Mouse (Mus musculus): ENCODE data around the gene Cerkl.

Gene Cerkl

DNA sequence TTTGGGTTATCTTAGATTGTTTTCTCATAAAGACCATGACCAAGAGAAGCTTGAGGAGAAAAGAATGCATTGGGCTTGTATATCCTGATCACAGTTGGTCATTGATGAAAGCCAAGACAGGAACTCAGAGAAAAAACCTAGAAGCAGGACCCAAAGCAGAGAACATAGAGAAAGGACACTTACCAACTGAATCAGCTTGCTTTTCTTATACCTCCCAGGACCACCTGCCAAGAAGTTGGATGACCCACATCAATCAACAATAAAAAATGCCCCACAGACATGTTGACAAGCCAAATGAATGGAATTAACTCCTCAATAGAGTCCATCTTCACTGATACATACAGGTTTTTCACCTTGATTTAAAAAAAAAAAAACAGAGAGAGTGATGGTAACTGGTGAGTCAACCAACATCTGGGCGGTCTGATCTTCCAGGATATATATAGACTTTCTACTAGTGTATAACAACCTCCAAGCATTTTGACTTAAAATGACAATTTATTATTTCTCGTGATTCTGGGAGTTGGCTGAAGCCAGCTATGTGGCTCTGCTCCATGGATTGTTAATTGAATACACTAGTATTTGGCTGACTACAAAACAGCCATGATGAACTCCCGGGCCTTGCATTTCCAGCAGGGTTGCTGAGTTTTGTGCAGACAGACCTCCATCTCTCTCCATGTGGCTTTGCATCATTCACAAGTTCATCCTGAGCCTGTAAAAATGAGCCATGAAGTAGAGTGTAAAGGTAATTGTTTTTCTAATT, 12.5 kb downstream of the Cerkl start:
- no peak for DNase-seq (ENCODE audit: extremely low spot score, low read depth, low spot score)

DNA sequence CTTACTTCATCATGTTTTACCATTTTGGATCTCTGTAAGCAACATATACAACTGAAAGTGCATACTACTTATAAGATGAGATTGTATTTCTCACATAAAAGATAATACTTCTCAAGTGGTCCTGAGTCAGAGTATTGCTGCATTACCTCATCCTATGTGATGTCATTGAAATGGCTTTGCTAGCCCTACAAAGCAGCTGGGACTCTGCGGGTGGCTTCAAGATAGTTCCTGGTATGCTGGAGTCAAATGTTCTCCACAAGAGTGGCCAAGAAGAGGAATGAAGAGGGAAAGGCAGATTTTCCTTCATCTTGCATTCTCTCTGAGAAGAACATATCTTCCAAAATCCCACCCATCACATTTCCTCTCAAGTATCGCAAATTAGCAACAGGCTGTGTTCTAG, 13.2 kb downstream of the Cerkl start:
- no peak for DNase-seq (ENCODE audit: extremely low spot score, low read depth, low spot score)

DNA sequence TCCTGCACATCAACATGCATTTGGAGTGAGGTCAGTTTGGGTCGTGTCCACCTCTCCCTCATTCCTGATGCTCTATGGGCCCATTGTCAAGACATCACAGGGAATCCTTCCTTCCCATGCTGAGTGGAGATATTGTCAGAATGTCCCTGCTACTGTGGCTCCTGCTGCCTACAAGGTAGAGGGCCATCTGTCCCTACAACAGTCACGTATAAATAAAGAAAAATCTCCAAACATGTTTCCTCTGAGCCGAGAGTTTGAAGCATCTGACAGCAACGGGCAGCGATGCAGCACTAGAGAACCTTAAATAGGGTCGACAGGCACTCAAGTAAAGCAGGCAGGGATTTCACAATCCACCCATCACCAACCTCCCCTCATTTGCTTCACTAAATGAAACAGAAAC, 13.7 kb downstream of the Cerkl start:
- no peak for DNase-seq (ENCODE audit: extremely low spot score, low read depth, low spot score)

DNA sequence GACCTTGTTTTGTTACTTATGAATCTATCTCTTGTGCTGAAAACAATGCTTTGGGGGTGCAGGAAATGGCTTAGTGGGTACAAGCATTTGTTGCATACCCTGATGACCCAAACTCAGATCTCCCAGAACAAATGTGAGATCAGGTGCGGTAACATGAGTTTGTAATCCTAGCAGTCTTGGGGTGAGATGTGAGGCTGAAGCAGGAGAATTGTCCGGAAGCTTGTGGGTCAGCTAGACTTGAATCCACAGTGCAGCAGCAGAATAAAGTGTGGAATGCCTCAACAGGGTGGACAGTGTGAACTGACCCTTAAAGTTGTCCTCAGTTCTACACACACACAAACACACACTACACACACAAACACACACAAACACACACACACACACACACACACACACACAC, 14.4 kb downstream of the Cerkl start:
- no peak for DNase-seq (ENCODE audit: extremely low spot score, low read depth, low spot score)

DNA sequence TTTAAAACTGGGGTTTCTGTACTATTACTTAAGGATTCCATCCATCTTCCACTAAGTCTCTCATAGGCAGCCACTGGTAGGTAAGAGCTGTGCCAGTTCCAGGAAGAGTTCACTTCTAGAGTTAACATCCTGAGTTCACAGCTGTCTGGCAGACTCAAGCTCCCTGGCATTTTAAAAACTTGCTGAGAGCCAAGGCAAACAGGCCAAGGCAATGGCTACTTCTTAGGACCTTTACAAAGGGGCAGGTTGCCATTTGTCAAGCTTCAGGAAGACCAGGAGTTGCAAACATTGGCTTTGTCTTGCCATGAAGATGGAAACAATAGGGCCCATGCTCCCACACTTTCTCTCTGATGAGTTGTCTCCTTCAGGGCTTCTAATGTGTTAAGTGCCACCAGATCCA, 26.5 kb downstream of the Cerkl start:
- no peak for DNase-seq (ENCODE audit: extremely low spot score, low read depth, low spot score)

DNA sequence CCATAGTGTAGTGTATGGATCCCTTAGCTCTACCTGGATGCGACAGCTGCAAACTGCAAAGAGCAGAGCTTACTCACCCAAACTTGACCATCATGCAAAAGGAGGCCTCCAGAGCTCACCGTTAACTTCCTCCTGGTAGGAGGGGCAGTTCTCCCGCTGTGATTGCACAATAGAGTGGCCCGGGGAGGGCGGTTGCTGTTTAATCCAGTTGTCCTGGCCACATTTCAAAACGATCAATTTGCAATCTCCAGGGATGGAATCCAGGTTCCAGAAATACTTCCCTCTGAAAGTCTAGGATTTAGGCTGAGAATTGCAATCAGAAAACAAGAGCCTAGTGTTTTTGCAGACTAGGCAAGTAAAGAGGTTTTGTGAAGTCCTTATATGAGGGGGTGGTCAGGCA, 26.9 kb downstream of the Cerkl start:
- DNase-seq (ENCODE audit: extremely low spot score, low read depth, low spot score) = no peak

DNA sequence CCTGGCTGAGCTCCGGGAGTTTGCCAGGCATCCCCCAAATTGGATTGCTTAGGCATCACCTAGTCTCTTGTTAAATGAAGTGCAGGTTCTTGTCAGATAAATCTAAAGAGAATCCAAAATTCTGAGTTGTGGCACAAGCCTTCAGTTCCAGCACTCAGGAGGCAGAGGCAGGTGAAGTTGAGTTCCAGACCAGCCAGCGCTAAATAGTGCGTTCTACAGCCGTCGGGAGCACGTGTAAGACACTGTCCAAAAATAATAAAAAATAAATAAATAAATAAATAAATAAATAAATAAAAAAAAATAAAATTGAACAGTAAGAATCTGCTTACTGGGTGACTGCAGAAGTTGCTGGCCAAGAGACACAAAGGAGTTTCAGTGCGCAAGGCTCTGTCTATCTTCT, 27.5 kb downstream of the Cerkl start:
- no peak for DNase-seq (ENCODE audit: extremely low spot score, low read depth, low spot score)

DNA sequence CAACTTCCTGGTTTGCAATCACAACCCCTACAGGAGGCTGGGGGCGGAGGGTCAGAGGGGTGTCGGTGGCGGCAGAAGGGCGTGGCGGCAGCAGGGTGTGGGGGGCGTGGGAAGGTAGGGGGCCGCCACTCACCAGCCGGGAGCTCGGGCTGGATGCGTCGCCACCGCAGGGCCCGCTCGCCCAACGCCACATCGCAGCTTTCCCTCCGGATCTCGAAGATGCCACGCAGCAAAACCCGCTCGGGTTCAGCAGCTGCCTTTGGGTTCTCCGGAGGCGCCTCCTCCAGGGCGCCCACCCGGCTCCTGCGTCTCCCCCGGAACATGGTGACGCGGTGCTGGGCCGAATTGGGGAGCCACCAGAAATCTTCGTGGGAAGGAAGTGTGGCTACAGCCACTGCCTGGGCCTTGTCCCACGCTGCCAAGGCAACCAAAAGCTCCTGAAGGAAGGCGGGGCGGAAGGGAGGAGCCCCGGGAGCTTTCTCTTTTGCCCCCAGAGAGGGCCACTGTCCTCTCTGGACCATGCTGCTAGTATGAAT, 27.9 kb downstream of the Cerkl start:
- no peak for DNase-seq (ENCODE audit: extremely low spot score, low read depth, low spot score)

DNA sequence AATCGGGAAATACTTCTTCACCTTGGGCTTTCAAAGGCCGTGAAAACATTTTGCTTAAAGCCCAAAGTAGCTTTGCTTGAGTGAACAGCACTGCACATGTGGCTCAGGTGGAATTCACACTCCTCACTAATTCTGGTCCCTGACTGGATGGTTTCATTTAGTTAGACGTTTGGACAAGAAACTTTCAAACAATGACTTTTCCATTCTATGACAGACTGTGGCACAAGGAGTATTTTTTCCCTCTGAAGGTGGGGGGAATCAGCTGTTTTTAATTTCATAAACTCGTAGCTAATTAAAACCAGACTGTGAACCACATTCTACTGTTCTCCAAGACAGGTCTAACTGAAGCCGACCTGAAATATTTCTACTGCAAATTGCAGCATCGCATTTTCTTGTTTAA, 28.6 kb downstream of the Cerkl start:
- peak; percentile 77 for DNase-seq (ENCODE audit: extremely low spot score, low read depth, low spot score)

DNA sequence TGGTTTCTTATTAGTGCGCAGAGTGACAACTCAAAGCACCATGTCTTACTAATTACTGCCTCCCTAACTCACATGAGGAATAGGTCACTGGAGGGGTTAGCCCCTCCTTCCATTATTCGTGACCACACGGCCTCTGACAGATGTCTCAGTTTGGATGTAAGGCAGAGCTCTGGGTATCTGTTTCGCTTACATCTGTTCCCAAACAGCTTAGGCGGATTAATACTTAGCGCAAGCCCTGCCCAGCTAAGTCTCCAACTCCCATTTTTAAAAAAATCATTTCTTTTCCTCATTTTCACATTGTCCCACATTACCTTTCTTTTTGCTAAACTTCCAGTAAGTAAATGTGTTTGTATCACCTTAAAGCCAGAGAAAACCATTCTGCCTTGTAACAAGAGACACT, 34.9 kb downstream of the Cerkl start:
- no peak for DNase-seq (ENCODE audit: extremely low spot score, low read depth, low spot score)

DNA sequence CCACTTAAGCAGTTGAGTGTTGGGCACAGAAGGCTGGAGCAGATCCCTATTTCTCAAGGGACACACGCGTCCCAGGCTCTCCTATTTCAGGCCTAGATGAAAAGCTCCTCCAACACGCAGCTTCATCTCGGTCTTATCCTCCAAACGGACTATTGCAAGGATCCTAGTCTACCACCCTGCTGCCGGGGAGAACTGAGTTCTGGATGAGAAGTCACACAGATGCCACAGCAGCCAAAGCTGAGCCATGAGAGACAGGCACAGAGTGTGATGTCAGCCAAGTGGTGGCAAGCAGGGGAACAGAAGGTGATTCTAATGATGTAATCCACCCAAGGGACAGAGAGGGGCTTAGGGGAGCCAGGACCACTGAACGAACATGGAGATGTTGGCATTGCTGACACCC, 42.1 kb downstream of the Cerkl start:
- DNase-seq (ENCODE audit: extremely low spot score, low read depth, low spot score) = no peak

DNA sequence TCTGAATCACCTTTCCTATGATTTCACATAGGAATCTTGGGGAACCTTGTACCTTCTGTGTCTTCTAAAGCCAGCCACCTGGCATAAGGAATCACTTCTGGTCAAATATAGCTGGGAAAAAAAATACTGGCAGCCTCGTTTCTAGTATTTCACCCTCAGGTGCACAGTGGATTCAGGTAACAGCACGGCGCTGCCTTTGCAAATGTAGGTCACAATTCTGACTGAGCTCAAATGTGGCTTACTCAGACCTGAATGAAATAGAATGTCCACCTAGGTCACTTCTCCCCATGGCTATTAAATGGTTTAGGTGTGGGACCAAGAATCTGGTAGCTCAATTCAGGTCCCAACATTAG, 45.7 kb downstream of the Cerkl start:
- DNase-seq (ENCODE audit: extremely low spot score, low read depth, low spot score) = no peak

DNA sequence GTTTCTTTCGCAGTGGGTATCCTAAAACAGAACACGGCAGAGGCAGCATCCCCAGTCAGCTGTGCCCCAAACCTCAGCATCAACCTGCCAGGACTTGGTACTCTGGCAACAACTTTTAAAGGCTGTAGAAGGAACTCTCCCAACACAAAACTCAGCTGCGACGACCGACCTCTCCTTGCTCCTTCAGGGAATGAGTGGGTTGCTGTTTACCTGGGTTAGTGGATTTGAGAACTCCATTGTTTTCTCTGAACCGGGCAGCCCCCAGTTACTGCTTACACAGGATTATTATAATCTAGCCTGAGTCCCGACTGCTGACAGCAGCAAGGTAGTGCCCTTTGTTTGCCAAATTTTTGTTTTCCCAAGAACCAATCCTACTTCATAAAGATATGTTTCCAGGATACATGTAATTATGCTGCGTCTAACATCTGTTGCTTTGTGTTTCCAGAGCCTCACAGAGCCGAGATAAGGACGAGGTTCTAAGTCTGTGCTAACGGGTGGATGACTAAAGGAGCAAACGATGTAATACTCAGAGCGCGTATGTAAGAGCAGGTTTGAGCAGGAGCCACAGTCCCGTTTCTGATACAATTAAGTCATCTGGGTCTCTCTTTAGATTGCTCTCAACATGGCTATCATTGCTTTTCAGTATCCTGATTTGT, 46.2 kb downstream of the Cerkl start:
- no peak for DNase-seq (ENCODE audit: extremely low spot score, low read depth, low spot score)

DNA sequence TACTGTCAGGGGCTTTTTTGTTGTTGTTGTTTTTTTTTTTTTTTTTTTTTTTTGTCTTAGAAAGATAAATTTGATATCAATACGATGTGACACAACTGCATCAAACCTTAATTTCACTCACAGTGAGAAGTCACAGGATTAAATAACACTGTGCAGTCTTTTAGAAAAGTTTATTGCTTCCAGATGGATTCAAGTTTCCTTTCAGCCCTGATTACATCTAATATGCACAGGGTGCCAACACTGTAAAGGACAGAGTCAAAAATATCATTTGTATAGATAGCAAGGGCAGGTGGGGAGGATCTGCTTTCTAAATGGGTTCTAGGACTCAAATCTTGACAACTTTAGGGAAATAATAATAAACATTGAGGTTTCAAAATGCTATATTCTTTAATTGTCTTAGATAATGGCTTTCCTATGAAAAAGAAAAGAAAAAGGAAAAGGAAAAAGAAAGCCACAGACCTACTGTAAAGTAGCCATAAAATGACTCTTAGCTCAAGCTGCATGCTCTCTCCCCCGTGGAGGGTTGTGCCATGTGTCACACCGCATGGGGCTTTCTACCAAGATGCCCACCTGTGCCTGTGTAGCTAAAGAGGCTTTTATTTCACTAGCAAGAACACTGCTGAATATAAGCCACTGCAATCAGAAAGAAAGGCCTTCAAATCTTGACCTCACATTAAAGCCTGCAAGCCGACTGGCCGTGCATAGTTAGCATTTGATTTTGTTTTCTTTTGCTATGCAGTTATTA, 50.8 kb downstream of the Cerkl start:
- no peak for DNase-seq (ENCODE audit: extremely low spot score, low read depth, low spot score)

DNA sequence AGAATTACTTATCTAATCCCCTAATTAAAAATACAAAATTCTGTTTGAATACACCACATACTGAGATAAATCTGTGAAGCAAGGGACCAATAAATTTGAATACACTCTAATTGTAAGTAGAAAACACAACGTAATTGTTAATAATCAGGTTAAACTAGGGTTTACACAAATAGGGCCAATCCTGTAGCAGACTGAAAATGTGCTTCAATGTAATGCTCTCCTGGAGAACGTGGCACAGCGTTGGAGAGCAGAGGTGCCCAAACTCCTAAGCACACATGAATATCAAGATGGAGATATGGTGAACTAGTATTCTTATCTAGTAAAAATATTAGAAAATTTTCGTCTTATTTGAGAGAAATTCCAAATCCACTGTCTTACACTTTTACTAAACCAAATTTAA, 56.5 kb downstream of the Cerkl start:
- DNase-seq (ENCODE audit: extremely low spot score, low read depth, low spot score) = no peak

DNA sequence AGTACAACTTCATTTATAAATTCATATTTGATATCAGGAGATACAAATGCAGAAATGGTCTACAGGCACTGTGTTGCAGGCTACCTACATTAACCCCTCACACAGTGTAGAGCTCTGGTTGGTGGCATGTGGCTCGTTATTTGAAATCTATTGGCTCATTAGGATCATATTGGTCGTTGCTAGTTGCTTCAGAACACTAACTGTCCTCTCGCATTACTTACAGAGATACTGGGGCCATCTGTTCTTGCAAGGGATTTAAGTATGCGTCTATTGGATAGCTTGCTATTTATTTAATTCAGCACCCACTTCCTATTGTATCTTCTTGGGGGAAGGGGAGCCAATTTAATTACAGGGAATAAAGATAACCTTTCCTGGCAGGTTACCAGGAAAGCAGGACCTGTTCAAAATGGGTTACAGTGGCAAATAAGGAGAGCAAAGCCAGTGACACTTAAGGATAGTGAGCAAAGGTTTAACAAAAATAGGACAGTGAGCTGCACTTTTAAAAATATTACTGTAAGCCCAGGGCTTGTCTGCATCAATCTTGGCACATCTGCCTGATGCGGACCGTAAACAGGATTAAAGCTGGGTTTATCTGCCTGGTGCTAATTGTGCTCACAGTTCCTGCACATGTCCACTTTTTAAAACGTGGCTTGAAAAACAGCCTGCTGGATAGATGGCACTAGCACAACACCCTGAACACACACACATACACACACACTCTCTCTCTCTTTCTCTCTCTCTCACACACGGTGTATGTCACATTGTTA, 57.2 kb downstream of the Cerkl start:
- DNase-seq (ENCODE audit: extremely low spot score, low read depth, low spot score) = no peak

DNA sequence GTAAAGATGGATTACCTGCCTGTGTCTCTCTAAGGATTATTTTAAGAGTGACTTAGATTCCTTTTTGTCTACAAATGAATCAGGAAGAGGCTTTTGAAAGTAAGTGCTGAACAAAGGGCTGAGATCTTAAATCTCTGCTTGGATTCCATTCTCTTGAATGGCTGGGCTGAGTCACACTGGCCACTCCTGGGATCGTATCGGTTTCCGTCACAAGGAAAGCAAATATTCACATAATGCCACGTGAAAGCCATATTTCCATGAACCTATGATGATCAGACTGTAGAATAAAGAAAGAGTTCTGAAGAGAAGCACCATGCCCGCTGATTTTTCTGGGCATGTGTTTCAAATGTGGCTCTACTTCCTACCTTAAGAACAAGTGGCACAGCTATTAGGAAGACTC, 57.8 kb downstream of the Cerkl start:
- DNase-seq (ENCODE audit: extremely low spot score, low read depth, low spot score) = no peak

DNA sequence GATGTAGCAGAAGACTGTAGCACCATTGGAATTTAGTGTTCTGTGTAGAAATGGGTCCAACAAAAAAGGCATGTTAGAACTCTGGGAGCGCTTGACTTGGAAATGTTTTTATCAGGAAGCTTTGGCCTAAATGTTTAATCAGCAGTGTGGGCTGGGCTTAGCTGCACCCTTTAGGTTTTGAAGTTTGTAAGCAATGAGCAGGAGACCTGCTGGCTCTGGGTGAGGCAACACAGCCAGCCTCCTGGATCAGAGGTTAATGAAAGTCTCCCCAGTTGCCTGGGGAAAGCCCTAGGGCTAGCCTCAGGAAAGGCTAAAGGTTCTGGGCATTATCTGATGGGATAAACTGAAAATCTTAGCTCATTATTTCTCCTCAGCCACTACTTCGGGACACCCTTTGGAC, 58.2 kb downstream of the Cerkl start:
- no peak for DNase-seq (ENCODE audit: extremely low spot score, low read depth, low spot score)

DNA sequence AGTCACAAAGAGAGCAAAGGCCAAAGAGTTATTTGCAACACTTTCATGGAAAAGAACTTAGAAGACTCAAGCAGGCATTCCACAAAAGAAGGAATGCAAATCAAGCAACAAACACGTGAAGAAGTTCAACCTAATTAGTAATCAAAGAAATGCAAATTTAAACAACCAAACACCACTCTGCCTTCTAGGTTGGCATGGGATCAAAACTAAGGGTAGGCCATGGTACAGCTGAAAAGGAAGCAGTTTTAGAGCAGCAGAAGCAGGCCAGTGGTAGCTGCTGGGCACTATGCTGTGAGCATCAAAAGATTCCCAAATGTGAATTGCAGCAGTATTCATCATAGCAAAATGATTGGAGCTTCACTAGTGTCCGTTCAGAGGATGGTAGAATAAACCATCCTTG, 59.5 kb downstream of the Cerkl start:
- DNase-seq (ENCODE audit: extremely low spot score, low read depth, low spot score) = no peak

DNA sequence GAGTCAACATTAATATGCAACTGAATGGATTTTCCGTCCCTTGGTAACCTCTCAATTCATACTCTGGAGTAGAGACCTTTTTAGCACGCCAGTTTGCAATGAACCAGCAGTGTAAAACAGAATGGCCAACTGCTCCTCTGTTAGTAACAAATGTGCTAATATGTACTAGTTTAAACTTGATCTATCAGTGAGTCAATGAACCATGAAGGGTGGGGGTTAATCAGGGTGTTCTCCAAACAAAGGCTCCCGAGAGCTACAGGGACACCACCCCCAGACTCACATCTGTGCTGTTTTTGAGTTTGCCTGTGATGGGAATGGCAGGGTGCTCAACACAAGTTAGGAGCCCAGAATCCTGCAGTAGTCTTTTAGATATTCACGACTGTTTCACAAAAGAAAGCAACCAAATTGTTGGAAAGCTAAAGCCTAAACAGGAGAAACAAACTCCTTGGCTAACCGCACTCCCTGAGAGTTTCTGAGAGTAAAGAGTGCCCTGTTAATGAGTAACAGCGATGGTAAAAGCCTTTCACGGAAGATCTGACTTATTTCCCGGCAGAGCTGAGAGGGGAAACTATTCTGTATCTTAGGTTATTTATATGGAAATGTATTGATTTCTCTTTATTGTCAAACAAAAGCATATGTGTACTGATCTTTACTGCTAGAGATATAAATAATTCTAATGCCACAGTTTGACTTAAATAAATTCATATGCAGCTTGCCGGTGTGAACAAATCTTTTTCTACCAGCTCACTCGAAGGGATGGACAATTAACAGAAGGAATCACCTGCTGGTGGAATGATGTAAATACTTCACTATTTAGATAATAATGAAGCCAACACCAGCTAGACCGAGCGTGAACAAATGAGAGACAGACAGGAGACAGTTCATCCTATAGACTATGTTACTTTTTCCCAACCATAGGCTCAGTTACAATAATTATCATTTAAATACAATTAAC, 77.2 kb downstream of the Cerkl start:
- no peak for DNase-seq (ENCODE audit: extremely low spot score, low read depth, low spot score)

Data from hindlimb bud, embryonic 11.5 days (tissue).